Mouse (Mus musculus) intestine, embryonic 14.5 days (tissue): ENCODE results near the gene Ebpl. TPM values are rescaled to one million over a fixed set of nuclear protein-coding genes. Genes with fewer than 3 reads are reported as not detected.
"Not testable (repeated sequence)": the region's sequence is repeated elsewhere in the genome, so short reads cannot be mapped to it uniquely, and the experiment has no call there.

Experiments used
- ATAC-seq: fragments of 200-750 bp; cut with Nextera tagmentation; replicated peaks from 2 replicates; pipeline ENCODE4 v1.8.0; 2017; ENCODE audit warnings: low read depth, moderate number of reproducible peaks, moderate TSS enrichment, moderate library complexity; ENCODE audit not compliant: low FRiP score, low TSS enrichment
- DNase-seq: peaks from one replicate; pipeline ENCODE4 v3.0.0-alpha.2; 2018; ENCODE audit warnings: low spot score
- H3K27ac ChIP-seq: fragments of 300-500 bp; sonication (generic); 2 replicates; pipeline ENCODE4 v1.5.1; 2014; ENCODE audit warnings: low read depth, mild to moderate bottlenecking, control low read depth
- H3K27me3 ChIP-seq: fragments of 300-500 bp; sonication (generic); replicated peaks from 2 replicates; pipeline ENCODE4 v1.6.1; 2014; ENCODE audit warnings: low read length, control low read depth; ENCODE audit not compliant: control insufficient read depth, insufficient read depth
- H3K36me3 ChIP-seq: fragments of 300-500 bp; sonication (generic); 2 replicates; pipeline ENCODE4 v1.6.1; 2014; ENCODE audit warnings: low read length, control low read depth; ENCODE audit not compliant: control insufficient read depth, insufficient read depth
- H3K4me1 ChIP-seq: fragments of 300-500 bp; sonication (generic); replicated peaks from 2 replicates; pipeline ENCODE4 v1.6.1; 2014; ENCODE audit warnings: low read length, control low read depth, mixed read lengths; ENCODE audit not compliant: control insufficient read depth, insufficient read depth
- H3K4me2 ChIP-seq: fragments of 300-500 bp; sonication (generic); 2 replicates; pipeline ENCODE4 v1.6.1; 2014; ENCODE audit warnings: low read length
- H3K4me3 ChIP-seq: fragments of 300-500 bp; sonication (generic); 2 replicates; pipeline ENCODE4 v1.5.1; 2014; ENCODE audit warnings: low read depth, low read length, control low read depth, mixed read lengths
- H3K9ac ChIP-seq: fragments of 300-500 bp; sonication (generic); 2 replicates; pipeline ENCODE4 v1.6.1; 2014; ENCODE audit warnings: mild to moderate bottlenecking, low read length
- H3K9me3 ChIP-seq: fragments of 300-500 bp; sonication (generic); 2 replicates; pipeline ENCODE4 v1.6.1; 2016; ENCODE audit warnings: low read length, control low read depth; ENCODE audit not compliant: control insufficient read depth
- WGBS: fragments of 180-500 bp; shearing (Covaris S2); extraction: QIAGEN DNeasy Blood & Tissue Kit; methylation state at CpG from one replicate; pipeline ENCODE4 v1.1.7; 2014; 5-methylcytosine and 5-hydroxymethylcytosine counted together
- polyA plus RNA-seq: library from polyadenylated mRNA; unstranded; fragments of >200 nt; fragmentation: Nextera tagmentation; extraction: Ambion mirVana; gene quantifications from 2 replicates; pipeline ENCODE4 v1.2.1, GENCODE M21; 2014

Gene Ebpl
- polyA plus RNA-seq, 1 experiment from 2014 or later: 8.0 TPM

DNA sequence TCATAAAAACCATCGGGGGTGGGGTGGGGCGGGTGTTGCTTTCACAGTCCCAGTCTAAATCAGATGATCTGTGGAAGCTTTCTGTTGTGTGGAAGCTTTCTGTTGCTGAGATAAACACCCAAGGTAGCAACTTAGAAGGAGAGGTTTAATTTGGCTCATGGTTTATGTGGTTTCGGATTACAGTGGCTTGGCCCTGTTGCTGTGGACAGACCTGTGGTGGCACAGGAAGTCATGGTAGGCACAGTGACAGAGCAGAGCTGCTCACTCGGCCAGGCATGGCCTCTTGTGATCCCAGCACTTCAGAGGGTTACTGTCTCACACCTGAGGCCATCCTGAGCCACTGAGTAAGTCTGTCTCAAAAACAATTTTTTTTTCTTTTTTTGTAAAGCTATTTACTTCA is 20.9 kb downstream of the Ebpl start:
- H3K9me3 ChIP-seq: no peaks in the 10 kb centered on the region
- no peaks in the 10 kb centered on the region for H3K27me3 ChIP-seq
- H3K9ac ChIP-seq: no peak overlapping the region
- H3K27ac ChIP-seq: no peak overlapping the region
- H3K4me3 ChIP-seq: no peak overlapping the region
- no peak for ATAC-seq
- 78% methylated on average over 4 of the region's 4 CpGs for WGBS
- no peak for DNase-seq
- H3K4me2 ChIP-seq: no peak overlapping the region
- H3K4me1 ChIP-seq: no peaks in the 10 kb centered on the region
- no peaks in the 10 kb centered on the region for H3K36me3 ChIP-seq

GRCm38 (mm10) chr14:61330996-61331561 is 29.2 kb downstream of the Ebpl start:
- H3K36me3 ChIP-seq: no peaks in the 10 kb centered on the region
- no peaks in the 10 kb centered on the region for H3K27me3 ChIP-seq
- DNase-seq (peak; percentile 88), ATAC-seq (peak; percentile 83)
- 20% methylated on average over 13 of the region's 13 CpGs for WGBS
- H3K9ac ChIP-seq: no peak overlapping the region
- H3K27ac ChIP-seq: no peak overlapping the region
- H3K4me2 ChIP-seq: no peak overlapping the region
- H3K9me3 ChIP-seq: no peaks in the 10 kb centered on the region
- 0 out of 2 replicates have a peak, but pooled peaks cover 6% of the 10 kb centered on the region for H3K4me1 ChIP-seq
- H3K4me3 ChIP-seq: no peak overlapping the region

GRCm38 (mm10) chr14:61330591-61330990 is 29.6 kb downstream of the Ebpl start:
- no peaks in the 10 kb centered on the region for H3K27me3 ChIP-seq
- no peaks in the 10 kb centered on the region for H3K9me3 ChIP-seq
- DNase-seq: no peak
- H3K36me3 ChIP-seq: no peaks in the 10 kb centered on the region
- H3K27ac ChIP-seq: no peak overlapping the region
- WGBS: 84% methylated on average over 11 of the region's 11 CpGs
- no peak overlapping the region for H3K4me3 ChIP-seq
- no peak overlapping the region for H3K9ac ChIP-seq
- H3K4me1 ChIP-seq: 0 out of 2 replicates have a peak, but pooled peaks cover 6% of the 10 kb centered on the region
- no peak overlapping the region for H3K4me2 ChIP-seq
- ATAC-seq: no peak

DNA sequence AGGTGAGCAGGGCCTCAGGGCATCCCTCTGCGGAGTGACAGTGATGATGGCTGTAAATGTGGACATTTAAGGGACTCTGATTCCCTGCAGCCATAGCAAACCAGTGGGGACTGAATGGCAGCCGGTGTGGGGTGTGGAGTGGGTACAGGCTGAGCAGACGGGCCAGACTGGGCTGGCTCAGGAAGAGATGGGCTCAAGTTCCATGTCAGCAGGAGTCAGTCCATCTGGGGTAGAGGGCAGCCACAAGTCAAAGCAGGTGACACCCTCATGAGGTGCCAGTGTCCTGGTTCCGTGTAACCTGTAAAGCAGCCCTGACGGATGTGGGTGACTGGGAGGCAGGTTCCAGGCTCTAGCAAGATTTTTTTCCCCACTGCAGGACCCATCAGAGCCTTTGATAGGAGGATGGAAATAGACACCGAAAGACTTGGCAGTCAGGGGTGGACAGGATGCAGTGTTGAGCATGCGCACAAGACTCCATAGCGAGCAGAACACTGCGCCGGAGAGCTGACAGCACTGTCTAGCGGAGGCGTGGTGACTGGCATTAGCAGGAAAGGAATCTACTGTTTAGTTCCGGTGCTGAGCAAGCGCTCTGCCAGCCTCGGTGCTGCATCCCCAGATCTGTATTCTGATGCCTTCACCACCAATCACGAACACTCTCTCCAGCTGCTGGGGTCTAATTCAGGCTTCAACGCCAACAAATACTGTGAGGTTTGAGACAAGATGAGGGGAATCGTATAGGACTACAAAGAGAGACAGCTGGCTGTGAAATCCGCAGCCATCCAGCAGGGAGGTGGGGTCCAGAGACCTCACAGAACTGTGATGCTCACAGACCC is 32.4 kb downstream of the Ebpl start:
- H3K27ac ChIP-seq: no peak overlapping the region
- 30% methylated on average over 19 of the region's 19 CpGs for WGBS
- no peaks in the 10 kb centered on the region for H3K36me3 ChIP-seq
- 0 out of 2 replicates have a peak, but pooled peaks cover 3% of the 10 kb centered on the region for H3K9me3 ChIP-seq
- no peak overlapping the region for H3K9ac ChIP-seq
- DNase-seq: peak; percentile 60
- H3K4me1 ChIP-seq: 0 out of 2 replicates have a peak, but pooled peaks cover 6% of the 10 kb centered on the region
- no peaks in the 10 kb centered on the region for H3K27me3 ChIP-seq
- ATAC-seq: no peak
- H3K4me2 ChIP-seq: peak overlapping the region; percentile 42
- peak overlapping the region; percentile 6; the same call in 1 of the 2 replicates for H3K4me3 ChIP-seq

DNA sequence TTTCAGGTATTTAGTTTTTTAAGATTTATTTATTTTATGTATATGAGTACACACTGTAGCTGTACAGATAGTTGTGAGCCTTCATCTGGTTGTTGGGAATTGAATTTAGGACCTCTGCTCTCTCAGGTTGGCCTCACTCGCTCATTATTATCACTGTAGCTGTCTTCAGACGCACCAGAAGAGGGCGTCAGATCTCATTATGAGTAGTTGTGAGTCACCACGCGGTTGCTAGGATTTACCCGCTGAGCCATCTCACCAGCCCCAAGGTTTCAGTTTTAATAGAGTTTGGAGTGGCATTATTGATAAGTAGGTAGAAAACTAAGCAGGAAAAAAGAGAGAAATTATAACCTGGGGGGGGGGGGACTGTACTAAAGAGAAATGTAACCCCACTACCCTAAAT is 33.2 kb downstream of the Ebpl start:
- H3K4me2 ChIP-seq, H3K36me3 ChIP-seq, H3K9ac ChIP-seq, H3K27ac ChIP-seq, H3K4me3 ChIP-seq, ATAC-seq, H3K4me1 ChIP-seq, DNase-seq, H3K9me3 ChIP-seq, H3K27me3 ChIP-seq: not testable (repeated sequence)
- WGBS: 31% methylated on average over 6 of the region's 6 CpGs

DNA sequence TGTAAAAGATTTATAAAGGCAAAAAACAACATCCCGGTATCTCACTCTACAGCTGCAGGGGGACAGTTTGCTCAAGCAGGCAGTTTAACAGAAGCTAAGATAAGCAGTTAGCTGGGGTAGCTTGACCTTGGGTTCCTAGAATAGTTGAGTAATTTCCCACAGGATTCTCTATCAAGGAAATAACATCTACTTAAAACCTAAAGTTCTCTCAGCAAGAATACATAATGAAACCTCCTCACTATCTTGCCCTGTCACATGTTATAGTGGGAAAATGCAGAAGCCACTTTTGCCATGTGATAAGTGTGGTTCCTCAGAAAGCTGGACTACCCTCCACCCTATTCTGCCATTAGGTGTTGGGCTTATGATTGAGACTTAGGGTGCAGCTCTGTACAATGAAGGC is 37.5 kb downstream of the Ebpl start:
- no peak overlapping the region for H3K9ac ChIP-seq
- no peaks in the 10 kb centered on the region for H3K36me3 ChIP-seq
- H3K9me3 ChIP-seq: 0 out of 2 replicates have a peak, but pooled peaks cover 6% of the 10 kb centered on the region
- ATAC-seq: no peak
- H3K27ac ChIP-seq: no peak overlapping the region
- no peak overlapping the region for H3K4me2 ChIP-seq
- 85% methylated on average over 1 of the region's 1 CpGs for WGBS
- no peaks in the 10 kb centered on the region for H3K4me1 ChIP-seq
- no peak for DNase-seq
- no peak overlapping the region for H3K4me3 ChIP-seq
- no peaks in the 10 kb centered on the region for H3K27me3 ChIP-seq

DNA sequence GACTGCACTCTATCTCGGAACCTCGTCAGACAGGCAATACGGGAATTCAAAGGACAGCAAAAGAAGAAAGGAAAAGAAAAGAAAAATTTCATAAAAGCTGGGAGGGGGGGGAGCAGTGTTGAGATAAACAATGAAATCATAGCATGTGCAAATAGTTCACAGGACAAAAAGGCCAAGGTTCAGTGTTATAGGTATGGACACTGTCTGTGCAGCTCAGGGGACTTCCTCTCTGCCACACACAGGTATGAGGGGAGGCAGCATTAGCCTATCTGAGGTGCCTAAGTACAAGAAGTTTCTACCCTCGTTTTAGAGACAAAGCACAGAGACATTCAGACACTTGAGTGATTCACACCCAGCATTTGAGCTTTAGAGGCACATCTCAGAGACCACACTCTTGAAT is 39.0 kb downstream of the Ebpl start:
- no peaks in the 10 kb centered on the region for H3K27me3 ChIP-seq
- DNase-seq: no peak
- 0 out of 2 replicates have a peak, but pooled peaks cover 6% of the 10 kb centered on the region for H3K9me3 ChIP-seq
- WGBS: 71% methylated on average over 4 of the region's 4 CpGs
- no peak overlapping the region for H3K27ac ChIP-seq
- no peak overlapping the region for H3K4me3 ChIP-seq
- no peaks in the 10 kb centered on the region for H3K4me1 ChIP-seq
- H3K4me2 ChIP-seq: no peak overlapping the region
- H3K36me3 ChIP-seq: no peaks in the 10 kb centered on the region
- H3K9ac ChIP-seq: no peak overlapping the region
- no peak for ATAC-seq

DNA sequence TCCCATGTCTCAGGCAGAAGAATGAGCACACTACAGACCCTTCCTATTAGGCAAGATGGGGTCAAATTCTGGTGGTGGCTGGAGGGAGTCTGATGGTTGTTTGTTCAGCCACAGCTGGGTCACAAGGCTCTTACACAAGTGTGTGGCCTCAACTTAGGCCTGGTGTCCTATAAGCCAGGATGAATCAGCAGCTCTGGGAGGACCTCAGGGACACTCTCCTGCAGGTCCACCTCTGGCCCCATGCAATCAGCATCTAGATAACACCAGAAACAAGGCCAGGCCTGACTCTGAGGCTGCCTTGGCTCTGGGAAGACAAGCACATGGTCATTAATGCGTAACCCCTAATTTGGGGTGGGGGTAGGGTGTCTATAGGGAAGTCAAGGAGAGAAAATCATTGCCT is 39.5 kb downstream of the Ebpl start:
- no peak for DNase-seq
- Histone ChIP-seq H3K4me1 (no peaks in the 10 kb centered on the region), H3K27me3 (no peaks in the 10 kb centered on the region), H3K36me3 (no peaks in the 10 kb centered on the region), H3K9ac (no peak overlapping the region), H3K27ac (no peak overlapping the region), H3K9me3 (0 out of 2 replicates have a peak, but pooled peaks cover 6% of the 10 kb centered on the region), H3K4me3 (no peak overlapping the region), H3K4me2 (no peak overlapping the region)
- 79% methylated on average over 1 of the region's 1 CpGs for WGBS
- no peak for ATAC-seq
